Mouse (Mus musculus) mouse embryonic stem cell (cell line): ENCODE data around the gene Anks1.

Experiments used
- in situ Hi-C, 2 experiments: fragments of 300-500 bp; cut with MboI; formaldehyde crosslinking; loops; 1 replicate in 1 of 2; 3 replicates in 1 of 2; pipeline ENCODE4 v1.14.3; 2019 to 2020; ENCODE audit warnings: low sequenced_read_pairs in 2 of 2, low pct_unique_long_range_greater_than_20kb in 1 of 2, mixed read lengths in 1 of 2; ENCODE audit not compliant: unreplicated experiment in 1 of 2

Anks1 gene

DNA sequence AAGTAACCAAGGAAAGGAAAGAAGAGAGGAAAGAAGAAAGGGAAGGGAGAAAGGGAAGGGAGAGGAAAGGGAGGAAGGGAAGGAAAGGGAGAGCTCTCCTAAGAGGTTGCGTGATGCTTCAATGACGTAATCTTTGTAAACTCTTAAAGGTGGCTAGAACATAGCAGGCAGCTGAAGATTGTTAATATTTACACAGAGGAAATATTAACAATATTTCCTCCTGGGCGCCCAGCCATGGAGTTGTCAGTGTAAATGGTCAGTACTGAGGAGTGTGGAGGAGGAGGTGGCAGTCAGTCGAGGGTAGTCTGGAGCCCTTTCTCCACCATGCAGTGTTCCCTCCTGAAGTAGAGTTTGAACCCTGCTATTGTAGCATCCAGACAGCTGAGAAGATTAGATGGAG, 15.9 kb downstream of the Anks1 start:
- in situ Hi-C loops = no loop called here

DNA sequence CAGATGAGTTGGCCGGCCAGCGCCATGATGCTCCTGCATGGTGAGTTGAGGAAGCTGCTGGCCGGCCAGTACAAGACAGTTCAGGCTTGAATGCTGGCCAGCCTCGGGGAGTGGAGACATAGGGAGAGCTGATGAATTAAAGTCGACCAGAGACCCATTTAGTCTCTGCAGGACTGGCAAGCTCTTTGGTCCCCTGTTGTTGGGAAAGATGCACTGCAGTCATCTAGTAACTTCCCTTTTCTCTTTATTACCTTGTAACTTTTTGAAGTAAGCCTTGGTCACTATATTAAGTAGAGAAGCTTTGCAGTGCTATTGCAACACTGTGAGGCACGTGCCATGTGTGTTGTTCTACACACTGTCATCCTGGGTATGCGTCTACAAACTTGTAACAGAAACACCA, 16.4 kb downstream of the Anks1 start:
- in situ Hi-C loops = no loop called here

DNA sequence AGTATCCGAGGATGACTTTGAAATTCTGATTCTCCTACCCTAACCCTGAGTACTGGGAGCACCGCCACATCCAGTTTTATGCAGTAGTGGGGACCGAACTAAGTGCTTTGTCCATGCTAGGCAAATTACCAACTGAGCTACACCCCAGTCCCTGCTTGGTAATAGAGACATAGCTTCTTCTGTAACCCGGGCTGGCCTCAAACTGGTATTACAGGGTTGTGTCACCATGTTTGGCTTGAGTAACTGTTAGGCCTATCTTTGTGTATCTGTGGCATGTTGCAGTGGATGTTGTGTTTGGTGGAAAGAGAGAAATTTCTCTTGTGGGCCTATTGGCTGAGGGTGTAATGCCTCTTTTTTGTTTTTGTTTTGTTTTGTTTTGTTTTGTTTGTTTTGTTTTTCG, 21.2 kb downstream of the Anks1 start:
- in situ Hi-C loops = no loop called here

DNA sequence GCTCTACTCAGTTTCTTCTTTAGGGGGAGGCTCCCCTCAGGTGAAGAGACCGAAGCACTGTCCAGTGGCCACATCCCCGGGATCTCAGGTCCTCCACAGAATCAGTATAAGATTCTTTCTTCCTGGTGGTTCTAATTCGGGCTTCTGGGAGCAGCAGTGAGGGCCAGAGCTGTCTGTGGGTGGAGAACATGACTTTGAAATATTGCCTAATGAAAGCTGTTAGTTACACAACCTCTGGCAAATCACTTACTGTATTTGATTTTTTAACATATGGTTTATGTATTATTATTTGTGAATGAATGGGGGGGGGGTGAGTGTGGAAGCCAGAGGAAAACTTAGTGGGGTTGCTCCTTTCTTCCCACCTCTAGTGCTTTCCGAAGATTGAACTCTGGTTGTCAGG, 22.7 kb downstream of the Anks1 start:
- in situ Hi-C loops = no loop called here

DNA sequence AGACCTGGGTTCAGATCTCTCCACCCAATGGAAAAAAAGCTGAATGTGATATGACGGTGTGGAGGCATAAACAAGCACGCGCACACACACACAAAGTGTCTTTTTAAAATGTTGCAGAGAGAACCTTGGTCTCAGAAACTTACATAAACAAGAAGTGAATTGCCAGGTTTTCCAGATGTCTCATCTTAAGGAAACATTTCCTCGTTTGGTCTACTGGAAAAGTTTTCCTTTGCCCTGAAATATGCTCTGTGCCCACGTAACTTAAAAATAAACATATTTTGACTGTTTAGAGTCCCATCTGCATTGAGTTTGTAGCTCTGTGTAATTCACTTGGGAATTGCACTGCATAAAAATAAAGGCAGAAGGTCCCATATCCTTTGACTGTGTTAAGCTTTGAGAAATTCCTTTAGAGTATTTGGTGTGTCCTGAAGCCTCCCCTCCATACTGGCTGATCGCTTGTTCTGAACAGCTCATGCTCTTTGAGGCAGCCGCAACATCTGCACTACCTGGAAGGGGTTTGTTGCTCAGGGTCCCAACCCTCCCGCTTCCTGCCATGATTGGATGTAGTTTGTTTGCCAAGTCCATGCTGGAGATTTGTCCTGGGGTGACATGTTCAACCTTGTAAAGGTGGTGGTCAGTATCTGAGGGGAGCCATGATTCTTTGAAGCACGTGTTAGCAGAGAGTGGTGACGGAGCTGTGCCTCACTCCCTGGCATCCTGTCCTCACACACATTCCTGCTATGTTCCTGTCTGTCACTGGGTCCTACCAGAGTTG, 25.2 kb downstream of the Anks1 start:
- in situ Hi-C loops = no loop called here

DNA sequence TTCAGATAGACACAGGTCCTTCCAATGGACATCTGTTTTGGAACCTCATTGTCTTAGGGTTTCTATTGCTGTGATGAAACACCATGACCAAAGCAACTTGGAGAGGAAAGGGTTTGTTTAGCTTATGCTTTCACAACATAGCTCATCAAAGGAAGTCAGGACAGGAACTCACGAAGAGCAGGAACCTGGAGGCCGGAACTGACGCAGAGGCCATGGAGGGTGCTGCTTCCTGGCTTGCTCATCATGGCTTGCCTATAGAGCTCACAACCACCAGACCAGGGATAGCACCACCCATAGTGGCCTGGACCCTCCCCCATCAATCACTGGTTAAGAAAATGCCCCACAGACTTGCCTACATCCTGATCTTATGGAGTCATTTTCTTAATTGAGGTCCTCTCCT, 26.0 kb downstream of the Anks1 start:
- in situ Hi-C loops = no loop called here

DNA sequence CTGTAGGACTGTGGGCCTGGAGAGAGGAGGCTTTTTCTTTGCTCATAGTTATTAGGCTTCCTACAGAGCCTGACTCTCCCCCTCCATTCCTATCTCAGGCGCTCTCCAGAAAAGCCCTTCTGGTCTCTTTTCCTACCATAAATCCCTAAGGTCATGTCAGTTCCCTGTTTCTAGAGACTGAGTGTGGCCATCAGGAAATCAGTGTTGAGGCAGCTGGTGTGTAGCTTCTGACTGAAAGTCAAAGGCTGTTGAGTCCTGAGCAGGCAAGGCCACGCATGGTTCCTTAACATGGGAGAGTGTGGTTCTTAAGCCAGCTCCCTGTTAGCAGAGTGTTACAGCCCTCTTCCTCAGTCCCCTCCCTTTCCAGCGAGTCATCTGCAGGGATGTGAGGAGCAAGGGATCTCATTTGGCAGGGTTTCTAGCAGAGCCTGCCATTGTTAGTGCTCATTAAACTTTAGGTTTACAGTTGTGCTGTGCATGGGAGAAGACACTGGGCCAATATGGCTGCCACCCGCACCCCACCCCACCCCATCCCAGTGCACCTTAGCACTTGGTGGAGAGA, 28.0 kb downstream of the Anks1 start:
- in situ Hi-C loops = no loop called here

DNA sequence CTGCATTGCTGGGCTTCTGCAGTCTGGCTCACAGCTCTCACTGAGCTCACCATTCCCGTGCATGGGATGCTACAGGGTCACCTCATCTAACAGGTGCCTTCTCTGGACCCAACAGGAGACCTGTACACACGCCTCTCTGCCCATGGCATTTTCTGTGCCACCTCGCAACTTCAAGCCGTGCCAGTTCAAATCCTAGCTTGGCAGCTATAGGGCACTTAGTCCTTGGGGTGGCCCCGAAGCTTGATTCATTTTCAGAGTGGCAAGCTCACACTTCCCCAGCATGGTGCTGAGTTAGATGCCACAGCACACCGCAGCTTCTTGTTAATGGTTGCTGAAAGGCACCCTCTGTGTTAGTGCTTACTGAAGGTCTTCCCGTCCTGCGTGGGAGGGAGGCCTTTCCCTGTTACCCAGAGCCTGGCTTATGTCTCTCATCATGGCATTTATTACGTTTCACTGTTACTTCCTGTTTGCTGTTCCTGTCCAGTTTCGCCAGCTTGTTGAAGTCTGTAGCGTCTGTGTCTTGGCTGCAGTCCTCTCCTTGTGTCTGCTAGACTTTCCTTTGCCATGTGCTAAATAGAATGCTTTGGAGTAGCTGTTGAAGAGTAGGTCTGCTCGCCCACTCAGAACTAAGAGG, 29.1 kb downstream of the Anks1 start:
- in situ Hi-C loops = no loop called here

DNA sequence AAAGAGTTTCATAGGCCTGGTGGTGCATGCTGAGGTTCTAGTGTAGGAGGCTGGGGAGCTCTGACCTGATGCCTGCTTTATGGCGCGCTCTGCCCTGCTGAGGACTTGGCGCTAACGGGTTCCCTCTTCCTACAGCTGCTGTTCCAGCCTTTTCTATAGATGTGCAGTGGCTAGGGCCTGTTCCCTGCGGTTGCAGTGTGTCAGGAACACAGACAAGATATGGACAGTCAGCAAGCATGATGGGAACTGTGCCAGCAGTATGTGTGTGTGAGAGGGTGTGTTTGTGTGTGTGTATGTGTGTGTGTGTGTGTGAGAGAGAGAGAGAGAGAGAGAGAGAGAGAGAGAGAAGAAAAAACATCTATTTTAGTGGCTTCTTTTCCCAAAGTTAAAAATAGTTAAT, 29.9 kb downstream of the Anks1 start:
- in situ Hi-C loops = no loop called here

DNA sequence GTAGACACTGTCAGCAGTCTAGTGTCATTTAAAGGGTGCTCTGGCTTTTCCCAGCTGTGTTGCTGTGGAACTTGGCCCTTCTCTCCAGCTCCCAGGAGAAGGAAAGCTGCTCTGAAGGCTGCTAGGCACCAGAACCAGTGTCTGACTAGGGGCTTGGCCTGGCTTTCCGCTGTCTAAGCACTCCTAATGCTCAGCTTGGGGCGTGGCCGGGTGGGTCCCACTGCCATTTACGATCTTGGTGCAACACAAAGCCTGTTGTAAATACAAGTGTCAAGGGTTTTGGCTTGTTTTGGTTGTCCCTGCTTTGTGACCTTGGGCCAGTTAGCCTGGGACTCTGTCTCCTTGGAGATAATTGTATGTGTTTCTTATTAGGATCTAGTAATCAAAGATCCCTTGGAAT, 31.2 kb downstream of the Anks1 start:
- in situ Hi-C loops = no loop called here

DNA sequence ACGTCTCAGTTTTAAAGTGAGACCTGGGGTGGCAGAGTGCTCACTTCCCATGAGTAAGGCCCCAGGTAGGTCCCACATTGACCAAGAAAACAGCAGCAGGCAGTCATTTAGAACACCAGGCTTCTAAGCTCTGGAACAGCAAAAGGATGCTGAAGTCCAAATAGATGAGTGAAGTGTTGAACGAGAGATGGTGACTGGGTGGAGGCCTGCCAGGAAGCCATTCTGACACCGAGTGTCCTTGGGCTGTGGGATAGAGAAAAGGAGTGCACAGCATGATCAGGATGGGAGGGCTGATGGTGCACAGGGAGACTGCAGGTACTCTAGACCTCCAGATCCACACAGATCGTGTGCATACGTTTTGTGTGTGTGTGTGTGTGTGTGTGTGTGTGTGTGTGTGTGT, 32.1 kb downstream of the Anks1 start:
- in situ Hi-C loops = no loop called here

DNA sequence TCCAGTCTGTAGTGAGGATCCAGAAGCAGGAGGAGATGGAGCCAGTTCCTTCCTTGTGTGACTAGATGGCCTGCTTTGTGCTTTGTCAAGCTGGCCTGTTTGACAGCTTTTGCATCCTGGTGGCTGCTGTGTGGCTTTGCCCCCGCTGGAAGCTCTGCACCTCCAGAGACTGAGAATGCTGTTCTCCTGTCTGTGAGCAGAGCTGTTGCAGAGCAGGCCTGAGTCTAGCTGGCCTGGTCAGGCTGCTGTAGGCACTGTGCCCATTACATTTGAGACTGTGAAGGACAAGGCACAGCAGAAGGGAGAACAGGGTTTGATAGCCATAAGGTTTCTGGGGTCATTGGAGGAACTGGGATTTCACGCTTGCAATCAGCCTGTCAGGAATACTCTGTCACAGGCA, 32.6 kb downstream of the Anks1 start:
- in situ Hi-C loops = no loop called here

DNA sequence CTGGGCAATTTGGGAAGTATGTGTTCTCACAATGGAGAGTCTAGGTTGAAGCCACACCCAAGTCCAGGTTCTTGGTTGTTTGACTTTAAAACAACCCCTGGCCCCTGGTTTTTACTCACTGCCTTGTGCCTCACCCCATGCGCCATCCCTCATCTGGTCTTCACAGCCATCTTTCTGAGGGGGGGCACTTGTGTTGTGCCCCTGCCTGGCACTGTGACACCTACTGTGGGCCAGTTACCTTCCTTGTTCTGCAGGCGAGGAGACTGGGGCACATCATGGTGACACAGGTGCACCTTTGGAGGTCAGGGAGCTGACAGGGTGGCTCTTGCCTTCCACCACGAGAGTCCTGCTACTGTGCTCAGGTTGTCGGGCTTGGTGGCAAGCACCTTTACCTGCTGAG, 33.0 kb downstream of the Anks1 start:
- in situ Hi-C loops = no loop called here

DNA sequence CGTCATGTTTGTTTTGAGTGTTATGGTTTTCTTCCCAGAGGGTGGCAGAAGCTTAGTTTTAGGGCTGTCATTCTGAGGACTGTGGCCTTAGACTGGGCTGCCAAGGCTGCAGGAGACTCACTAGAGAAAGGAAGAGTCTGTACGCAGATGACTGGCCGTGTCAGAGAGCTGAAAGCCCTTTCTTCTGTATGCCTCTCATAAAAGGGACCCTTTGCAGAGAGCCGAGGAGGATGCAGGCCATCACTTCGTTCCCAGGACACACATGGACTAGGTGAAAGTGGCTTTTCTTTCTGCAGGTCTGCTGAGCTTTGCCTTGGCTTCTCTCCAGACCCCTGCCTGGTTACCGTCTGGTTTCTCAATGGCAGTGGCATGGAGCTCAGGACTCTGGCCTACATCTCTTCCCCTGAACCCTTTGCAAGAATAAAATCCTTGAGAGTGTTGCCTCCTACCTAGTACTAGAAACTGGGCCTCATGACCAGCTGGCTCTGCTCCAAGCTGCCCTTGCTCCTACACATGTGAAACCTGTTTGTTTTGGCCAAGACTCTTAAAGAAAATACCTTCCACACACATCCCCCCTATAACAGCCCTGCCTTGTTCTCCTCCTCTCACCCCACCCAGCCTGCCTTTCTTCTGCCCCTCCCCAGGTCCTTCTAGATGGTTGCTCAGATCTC, 36.6 kb downstream of the Anks1 start:
- in situ Hi-C loops = no loop called here

DNA sequence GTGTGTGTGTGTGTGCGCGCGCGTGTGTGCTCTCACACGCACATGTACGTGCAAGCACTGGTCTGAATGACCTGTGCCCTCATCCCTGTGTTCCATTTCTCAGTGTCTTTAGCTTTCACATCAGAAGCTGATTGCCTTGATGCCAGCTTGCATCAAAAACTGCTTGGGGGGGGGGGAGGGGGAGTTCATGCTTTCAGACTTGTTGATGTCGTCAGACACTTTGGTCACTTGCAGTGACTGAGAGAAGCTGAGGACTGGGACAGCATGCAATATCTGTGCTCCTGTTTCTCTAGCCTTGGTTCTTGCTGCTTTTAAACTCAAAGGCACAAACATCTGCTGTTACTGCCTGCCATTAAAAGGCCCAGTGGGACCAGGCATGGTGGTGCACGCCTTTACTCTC, 37.3 kb downstream of the Anks1 start:
- in situ Hi-C loops = no loop called here

DNA sequence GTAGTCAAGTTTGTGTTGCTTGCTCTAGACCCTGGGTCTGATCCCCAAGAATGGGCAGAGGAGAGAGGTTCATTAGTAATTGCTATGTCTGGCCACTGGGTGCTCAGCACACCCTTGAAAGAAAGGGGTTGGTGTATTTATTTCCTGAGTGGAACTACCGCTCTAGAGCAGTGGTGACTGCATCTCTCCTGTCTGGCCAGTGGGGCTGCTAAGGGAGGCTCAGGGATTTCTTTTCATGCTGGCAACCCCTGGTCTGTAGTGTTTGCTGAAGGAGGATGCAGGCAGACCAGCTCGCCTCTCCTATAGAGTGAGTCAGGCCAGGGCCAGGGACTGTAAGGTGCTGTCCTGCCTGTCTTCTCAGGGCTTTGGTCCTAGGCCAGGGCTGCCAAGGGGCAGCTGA, 38.0 kb downstream of the Anks1 start:
- in situ Hi-C loops = no loop called here

DNA sequence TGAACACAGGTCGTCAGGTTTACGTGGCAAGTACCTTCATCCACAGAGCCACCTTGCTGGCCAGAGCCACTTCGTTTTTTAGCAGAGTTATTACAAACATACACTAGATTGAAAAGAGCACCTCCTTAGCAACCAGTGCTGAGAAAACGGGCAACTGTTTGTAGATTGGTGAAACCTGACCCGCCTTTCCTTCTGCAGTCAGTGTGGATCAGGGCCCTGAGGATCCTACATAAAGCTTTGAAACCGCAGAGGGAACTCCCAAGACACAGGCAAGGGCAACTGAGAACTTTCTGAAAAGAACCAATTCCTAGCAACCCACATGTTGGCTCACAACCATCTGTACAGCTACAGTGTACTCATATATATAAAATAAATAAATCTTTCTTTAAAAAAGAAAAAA, 44.0 kb downstream of the Anks1 start:
- in situ Hi-C loops = no loop called here

DNA sequence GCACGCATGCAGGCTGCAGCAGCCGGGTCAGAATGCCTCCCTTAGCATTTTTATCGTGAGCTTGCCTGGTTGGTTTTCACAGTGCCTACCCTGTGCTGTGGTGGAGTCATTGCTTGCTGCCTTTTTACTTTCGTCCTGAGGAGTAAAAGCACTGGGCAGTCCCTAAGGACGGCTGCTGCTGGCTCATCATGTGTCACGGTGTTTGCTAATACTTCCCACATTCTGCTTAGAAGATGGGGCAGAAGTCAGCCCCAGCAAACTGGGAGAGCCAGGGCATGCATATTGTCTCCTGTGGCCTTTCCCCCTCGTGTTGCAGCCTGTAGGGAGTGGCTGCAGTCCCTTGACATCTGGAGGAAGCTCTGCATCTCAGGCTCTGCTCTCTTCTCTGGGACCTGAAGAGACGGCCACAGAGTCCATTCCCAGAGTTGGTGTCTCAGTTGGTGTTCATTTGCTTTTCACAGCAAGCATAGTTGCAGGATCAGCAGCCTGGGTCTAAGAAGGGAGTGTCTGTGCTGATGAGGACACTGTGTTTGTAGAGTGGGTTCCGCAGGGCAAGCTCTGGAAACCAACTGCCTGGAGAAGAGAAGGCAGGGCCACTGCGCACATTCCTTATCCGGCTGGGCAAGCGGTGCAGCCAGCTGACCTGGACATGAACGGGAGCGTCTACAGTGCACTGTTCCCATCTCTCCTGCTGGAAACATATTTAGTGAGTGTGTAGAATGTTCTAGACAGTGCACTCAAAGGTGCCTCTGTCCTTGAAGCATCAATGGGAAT, 45.7 kb downstream of the Anks1 start:
- in situ Hi-C loops = no loop called here

DNA sequence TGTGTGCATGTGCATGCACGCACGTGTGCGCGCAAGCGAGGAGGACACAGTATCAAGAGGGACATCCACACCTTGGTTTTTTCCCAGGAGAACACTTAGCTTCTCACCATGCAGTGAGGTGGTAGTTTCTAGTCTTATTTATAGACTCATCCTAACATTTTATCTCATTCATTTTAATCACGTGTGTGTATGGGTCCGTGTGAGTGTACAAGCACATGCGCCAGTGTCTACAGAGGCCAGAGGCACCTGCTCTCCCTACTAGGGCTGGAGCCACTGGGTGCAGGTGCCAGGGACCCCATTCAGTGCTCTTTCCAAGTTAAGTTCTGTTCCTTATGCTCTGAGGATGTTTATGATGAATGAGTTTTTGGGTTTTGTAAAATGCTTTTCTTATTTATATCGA, 48.5 kb downstream of the Anks1 start:
- in situ Hi-C loops = no loop called here
